Mouse (Mus musculus): ENCODE data around the gene Vmn1r7. TPM values are rescaled to one million over a fixed set of nuclear protein-coding genes. Genes with fewer than 3 reads are reported as not detected.
"Not testable (repeated sequence)": the region's sequence is repeated elsewhere in the genome, so short reads cannot be mapped to it uniquely, and the experiment has no call there.

The Vmn1r7 gene
- not detected in 2 replicates for total RNA-seq (2012; rRNA removed)
- not detected for polyA plus RNA-seq (2012; ENCODE audit: insufficient read depth in 1 of 2, insufficient read length in 2 of 2, low read depth in 1 of 2, low replicate concordance in 2 of 2, missing spikeins in 1 of 2)

DNA sequence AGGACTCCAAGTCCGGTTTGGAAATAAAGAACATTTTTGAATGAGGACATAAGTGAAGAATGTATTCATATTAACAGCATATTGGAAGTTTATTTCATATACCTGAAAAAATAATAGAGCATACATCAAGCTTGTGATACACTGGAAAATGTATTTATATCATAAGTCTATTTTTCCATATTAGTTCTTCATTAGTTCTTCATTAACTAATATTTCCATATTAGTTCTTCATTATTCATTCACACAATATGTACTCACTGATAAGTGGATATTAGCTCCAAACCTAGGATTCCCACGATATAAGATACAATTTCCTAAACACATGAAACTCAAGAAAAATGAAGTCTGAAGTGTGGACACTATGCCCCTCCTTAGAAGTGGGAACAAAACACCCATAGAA lies at the start of gene Vmn1r7:
Gene Vmn1r7, minus strand, starts transcription at position 101 of the 400 bp plus-strand sequence.
- not testable (repeated sequence) for H3K4me3 ChIP-seq (ENCODE audit: control insufficient read depth in 1 of 2, insufficient read depth in 1 of 2, low read depth in 2 of 2, low read length in 2 of 2); H3K9ac ChIP-seq (ENCODE audit: control insufficient read depth, low read depth, low read length, poor library complexity, severe bottlenecking); H3K36me3 ChIP-seq (ENCODE audit: control insufficient read depth in 1 of 2, insufficient read depth in 2 of 2, low read length in 2 of 2); H3K27ac ChIP-seq (ENCODE audit: control insufficient read depth, low read depth, low read length); H3K27me3 ChIP-seq (ENCODE audit: control insufficient read depth in 1 of 2, insufficient read depth in 2 of 2, low read length in 2 of 2); H3K79me2 ChIP-seq (ENCODE audit: control insufficient read depth, insufficient read depth, low read length, poor library complexity); DNase-seq (ENCODE audit: low read depth, low spot score); H3K4me1 ChIP-seq (ENCODE audit: control insufficient read depth in 1 of 2, insufficient read depth in 2 of 2, low read length in 2 of 2); H3K9me3 ChIP-seq (replicated peaks; ENCODE audit: insufficient read depth, low read length)

DNA sequence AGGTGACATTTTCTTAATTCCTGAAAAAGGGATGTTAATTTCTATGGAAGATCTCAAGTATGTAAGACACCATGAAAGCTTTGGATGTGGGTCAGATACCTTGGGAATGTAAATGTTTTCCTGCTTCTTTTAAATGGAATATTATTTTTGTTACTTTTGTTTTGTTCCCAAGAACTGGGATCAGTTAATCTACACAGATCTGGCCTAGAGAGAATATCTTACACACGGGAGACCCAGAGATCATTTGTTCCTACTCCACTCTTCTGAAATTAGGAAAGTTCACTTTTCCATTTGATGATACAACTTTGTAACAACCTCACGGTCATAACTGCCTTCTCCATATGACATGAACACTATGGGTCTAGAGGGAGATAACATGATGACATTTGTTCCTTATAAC lies 41.4 kb upstream of the Vmn1r7 start, which contains the start of gene Vmn1r9:
Gene Vmn1r9, plus strand, starts transcription at position 301 of the 400 bp plus-strand sequence.
- Histone ChIP-seq H3K27me3 (ENCODE audit: control insufficient read depth in 1 of 2, insufficient read depth in 2 of 2, low read length in 2 of 2) (no peaks in the 10 kb centered on the region; a peak in 1 of 4 replicates), H3K4me3 (ENCODE audit: control insufficient read depth in 1 of 2, insufficient read depth in 1 of 2, low read depth in 2 of 2, low read length in 2 of 2) (no peak within 1 kb of the TSS), H3K9ac (ENCODE audit: control insufficient read depth, low read depth, low read length, poor library complexity, severe bottlenecking) (no peak within 1 kb of the TSS), H3K79me2 (ENCODE audit: control insufficient read depth, insufficient read depth, low read length, poor library complexity) (no peaks in the 10 kb centered on the region), H3K36me3 (ENCODE audit: control insufficient read depth in 1 of 2, insufficient read depth in 2 of 2, low read length in 2 of 2) (no peaks in the 10 kb centered on the region), H3K27ac (ENCODE audit: control insufficient read depth, low read depth, low read length) (no peak within 1 kb of the TSS), H3K9me3 (replicated peaks; ENCODE audit: insufficient read depth, low read length) (no peaks in the 10 kb centered on the region), H3K4me1 (ENCODE audit: control insufficient read depth in 1 of 2, insufficient read depth in 2 of 2, low read length in 2 of 2) (no peaks in the 10 kb centered on the region)
- no peak for TF ChIP-seq MAX (IDR thresholded peaks at IDR 0.05; ENCODE audit: low read length)
- no peak for TF ChIP-seq USF1 (IDR thresholded peaks at IDR 0.05; ENCODE audit: low read depth, low read length)
- TF ChIP-seq CTCF (IDR thresholded peaks at IDR 0.05 in 2 of 3, conservative IDR thresholded peaks at IDR 0.05 in 1 of 3; ENCODE audit: control insufficient read depth in 1 of 3, insufficient read depth in 1 of 3, low read depth in 2 of 3, low read length in 3 of 3, poor library complexity in 1 of 3, severe bottlenecking in 1 of 3), result no peak
- TF ChIP-seq ZNF384 (IDR thresholded peaks at IDR 0.05; ENCODE audit: low read depth, low read length), result no peak
- TF ChIP-seq GABPA (IDR thresholded peaks at IDR 0.05; ENCODE audit: low read depth, low read length), result no peak
- no peak for DNase-seq (ENCODE audit: low read depth, low spot score)

DNA sequence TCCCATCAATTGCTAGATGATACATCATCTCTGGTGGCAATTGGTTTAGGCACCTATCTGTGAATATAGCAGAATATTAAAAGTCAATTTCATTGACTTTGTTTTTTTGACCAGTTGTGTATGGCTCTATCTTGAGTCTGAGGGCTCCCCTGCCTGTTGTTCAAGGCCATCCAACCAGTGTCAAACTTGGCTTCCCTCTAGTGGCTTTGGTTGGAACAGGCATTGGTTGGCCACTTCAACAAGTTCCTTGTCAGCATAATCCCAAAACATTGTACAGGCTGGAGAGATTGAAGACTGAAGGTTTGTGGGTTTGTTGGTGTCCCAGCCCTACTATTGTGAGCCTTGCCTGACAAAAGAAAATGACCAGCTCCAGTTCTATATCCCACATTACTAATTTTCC lies 38.6 kb upstream of the Vmn1r7 start:
- TF ChIP-seq RAD21 (IDR thresholded peaks at IDR 0.05; ENCODE audit: low read depth, low read length) (peak; percentile 46), MXI1 (IDR thresholded peaks at IDR 0.05; ENCODE audit: low read depth, low read length) (no peak), SMC3 (IDR thresholded peaks at IDR 0.05; ENCODE audit: low read depth, low read length) (peak; percentile 55), ZC3H11A (IDR thresholded peaks at IDR 0.05; ENCODE audit: low read depth, low read length) (0 out of 2 replicates have a peak, but pooled peaks have one; percentile 23), MEF2A (IDR thresholded peaks at IDR 0.05; ENCODE audit: extremely low read depth, insufficient replicate concordance, low read depth, low read length, poor library complexity, severe bottlenecking) (no peak), CTCF (IDR thresholded peaks at IDR 0.05 in 2 of 3, conservative IDR thresholded peaks at IDR 0.05 in 1 of 3; ENCODE audit: control insufficient read depth in 1 of 3, insufficient read depth in 1 of 3, low read depth in 2 of 3, low read length in 3 of 3, poor library complexity in 1 of 3, severe bottlenecking in 1 of 3) (peak; percentile 11 to 43 (median 22); a peak in 3 of 6 replicates)
- peak; percentile 31 for DNase-seq (ENCODE audit: low read depth, low spot score)
- no peaks in the 10 kb centered on the region for H3K9me3 ChIP-seq (replicated peaks; ENCODE audit: insufficient read depth, low read length)

More for the DNA sequence above, 38.6 kb upstream of the Vmn1r7 start:
- no peaks in the 10 kb centered on the region; a peak in 1 of 4 replicates for H3K27me3 ChIP-seq (ENCODE audit: control insufficient read depth in 1 of 2, insufficient read depth in 2 of 2, low read length in 2 of 2)
- H3K4me3 ChIP-seq (ENCODE audit: control insufficient read depth in 1 of 2, insufficient read depth in 1 of 2, low read depth in 2 of 2, low read length in 2 of 2), result no peak overlapping the region
- H3K36me3 ChIP-seq (ENCODE audit: control insufficient read depth in 1 of 2, insufficient read depth in 2 of 2, low read length in 2 of 2), result no peaks in the 10 kb centered on the region
- no peaks in the 10 kb centered on the region for H3K79me2 ChIP-seq (ENCODE audit: control insufficient read depth, insufficient read depth, low read length, poor library complexity)
- no peaks in the 10 kb centered on the region for H3K4me1 ChIP-seq (ENCODE audit: control insufficient read depth in 1 of 2, insufficient read depth in 2 of 2, low read length in 2 of 2)
- no peak overlapping the region for H3K9ac ChIP-seq (ENCODE audit: control insufficient read depth, low read depth, low read length, poor library complexity, severe bottlenecking)
- no peak overlapping the region for H3K27ac ChIP-seq (ENCODE audit: control insufficient read depth, low read depth, low read length)
